Mouse (Mus musculus): ENCODE results near the gene Ralb.

The Ralb gene

DNA sequence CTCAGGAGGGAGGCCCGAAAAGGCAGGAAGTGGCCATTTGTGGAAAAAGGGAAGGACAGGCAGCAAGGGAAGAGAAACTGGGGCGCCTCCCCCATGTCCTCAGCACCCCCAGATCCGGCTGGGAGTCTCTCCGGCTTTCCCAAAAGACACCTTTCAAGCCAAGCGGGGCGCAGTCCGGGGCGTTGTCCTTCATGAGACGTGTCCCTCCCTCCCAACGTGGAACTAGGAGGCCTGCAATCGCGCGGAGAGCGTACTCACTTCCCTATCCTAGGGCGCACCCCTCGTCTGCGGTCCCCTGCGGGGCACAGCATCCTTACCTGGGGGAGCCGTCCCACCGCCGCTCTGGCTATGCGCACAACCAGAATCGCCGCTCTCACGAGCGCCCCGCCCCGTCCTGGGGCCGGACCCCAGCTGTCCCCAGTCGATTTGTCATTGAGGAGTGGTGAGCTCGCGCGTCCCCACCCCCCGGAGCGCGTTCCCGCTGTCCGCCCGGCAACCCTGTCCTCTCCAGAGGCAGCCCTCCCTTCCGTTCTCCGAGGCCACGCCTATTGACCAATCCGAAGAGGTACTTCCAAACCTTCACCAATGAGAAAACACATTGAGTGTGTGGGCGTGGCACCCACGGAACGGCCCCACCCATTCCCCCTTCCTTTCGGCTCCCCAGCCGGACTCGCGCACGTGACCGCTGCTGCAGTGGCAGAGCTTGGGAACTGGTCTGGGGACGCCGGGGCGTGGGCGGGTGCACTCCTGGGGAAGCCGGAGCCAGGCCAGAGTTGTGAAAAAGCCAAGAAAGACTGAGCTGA lies at the start of gene Ralb:
Gene Ralb, minus strand, starts transcription at position 535 of the 803 bp plus-strand sequence.
- DNase-seq, result peak; percentile 99

DNA sequence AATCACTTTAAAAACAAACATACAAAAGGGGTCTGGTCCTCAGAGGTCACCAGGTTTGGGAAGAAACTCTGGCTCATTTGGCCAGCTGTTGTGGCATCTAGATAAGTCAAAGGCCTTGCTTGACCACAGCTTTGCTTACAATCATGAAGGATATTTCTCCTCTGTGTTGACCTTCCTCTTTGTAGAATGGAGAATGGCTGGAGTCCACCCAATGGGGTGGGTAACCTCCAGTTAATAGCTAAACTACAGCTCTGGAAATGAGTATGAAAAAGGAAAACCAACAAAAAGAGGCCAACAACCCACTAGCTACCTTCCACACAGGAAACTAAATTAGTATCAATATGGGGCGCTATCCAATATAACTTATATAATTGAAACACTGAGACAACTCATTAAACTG lies 47.1 kb upstream of the Ralb start:
- DNase-seq, result no peak

DNA sequence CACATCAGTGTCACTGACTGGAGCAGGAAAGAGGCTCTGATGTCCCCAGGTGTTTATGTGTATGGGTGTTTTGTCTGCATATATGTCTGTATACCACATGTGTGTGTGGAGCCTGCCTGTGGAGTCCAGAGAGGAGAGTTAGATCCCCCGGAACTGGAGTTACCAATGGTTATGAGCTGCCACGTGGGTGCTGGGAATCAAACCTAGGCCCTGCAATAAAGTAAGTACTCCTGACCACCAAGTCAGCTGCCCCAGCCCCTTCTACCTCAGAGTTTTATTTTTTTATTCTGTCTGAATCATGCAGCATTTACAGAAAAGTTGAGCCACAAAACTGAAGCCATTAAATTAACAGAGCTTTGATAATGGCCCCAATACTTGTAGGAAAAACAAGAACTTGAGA lies 45.5 kb upstream of the Ralb start:
- DNase-seq, result no peak

DNA sequence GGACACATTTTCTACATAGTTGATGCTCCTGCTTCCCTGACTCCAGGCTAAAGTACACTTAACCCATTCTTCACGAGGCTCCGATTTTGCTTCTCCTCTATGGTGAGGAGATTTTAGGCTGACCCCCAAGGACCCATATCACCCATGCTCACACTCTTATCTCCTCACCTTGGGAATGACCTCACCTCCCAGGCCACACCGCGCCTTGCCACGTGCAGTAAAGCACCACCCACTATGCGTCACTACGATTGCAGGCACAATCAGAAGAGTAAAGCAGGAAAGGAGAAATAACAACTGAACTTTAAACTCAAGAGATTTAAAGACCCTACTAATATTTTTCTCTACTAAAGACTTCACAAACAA lies 44.7 kb upstream of the Ralb start:
- no peak for DNase-seq

DNA sequence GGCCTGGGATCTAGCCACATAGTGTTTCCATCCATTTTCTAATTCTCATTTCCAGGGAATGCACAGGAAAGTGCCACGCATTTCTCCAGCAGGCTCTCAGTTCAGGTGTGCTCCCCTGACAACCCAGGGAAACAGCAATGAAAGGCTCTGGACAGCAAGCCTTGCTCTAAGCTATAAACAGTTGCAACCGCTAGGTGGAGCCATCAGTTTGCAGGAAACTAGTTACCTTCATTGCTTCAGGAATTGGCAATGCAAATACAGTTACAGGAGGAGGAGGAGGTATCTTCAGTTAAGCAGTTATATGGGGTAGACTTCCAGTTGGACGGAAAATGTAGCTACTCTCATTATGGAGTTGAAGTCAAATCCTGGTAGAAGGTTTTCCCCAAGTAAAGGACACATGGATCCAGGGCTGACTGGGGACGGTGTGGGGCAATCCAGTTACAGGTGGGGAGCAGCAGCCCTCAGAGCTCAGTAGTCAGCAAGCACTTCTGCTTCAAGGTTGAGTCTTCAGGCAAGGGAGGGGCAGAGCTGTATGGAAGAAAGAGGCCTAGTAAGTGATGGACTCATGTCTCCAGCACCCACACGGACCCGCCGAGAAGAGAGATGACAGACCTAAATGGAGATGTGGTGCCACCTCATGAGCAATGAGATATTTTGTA lies 44.2 kb upstream of the Ralb start:
- peak; percentile 84 for DNase-seq

DNA sequence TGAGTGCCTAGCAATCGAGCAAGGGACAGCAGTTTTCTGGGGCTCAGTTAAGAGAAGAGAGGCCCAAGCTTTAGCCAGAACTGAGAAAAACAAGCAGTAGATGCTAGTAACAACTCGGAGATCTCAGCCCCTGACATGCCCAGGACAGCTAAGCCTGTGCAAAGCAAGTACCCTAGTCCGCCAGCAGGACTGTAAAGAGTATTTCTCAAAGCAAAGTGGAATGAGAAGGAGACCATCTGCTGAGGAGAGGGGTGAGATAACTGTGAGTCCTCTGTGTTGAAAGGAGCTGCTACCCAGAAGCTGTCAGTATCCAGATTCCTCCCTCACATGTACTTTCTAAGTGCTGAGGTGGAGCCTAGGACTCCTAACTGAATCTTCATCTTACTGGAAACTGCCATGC lies 41.9 kb upstream of the Ralb start:
- DNase-seq, result no peak

DNA sequence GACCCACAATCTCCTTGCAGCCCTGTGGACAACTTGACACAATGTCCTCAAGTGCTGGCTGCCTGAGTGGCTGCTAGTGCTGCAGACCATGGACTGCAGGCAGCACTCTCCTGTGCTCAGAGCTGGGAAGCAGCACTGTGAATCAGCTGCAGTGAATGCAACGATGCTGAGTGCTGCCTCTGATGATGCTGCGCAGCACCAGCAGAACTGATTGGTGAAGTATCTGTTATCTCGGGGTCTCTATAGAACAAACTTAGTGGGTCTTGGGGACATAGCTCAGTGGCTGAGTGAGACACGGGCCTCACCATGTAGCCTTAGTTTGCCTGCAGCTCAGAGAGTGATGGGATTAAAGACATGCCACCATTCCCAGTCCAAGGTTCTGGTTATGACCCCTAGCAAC lies 41.1 kb upstream of the Ralb start:
- DNase-seq, result no peak

DNA sequence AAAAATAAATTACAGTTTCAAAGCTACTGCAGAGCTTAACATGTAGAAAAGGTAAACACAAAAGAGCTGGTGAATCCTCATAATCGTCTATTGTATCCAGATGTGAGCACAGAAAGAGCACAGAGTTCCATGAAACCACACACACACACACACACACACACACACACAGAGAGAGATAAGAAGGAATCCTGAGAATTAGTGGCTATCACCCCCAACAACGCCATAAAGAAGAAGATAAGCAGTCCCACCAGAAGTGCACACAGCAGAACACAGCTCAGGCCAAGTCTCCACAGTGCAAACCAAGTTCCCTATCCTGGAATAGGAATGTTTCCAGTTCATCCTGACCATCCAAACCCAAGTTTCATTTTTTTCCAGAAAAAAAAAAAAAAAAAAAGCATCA lies 40.6 kb upstream of the Ralb start:
- no peak for DNase-seq

DNA sequence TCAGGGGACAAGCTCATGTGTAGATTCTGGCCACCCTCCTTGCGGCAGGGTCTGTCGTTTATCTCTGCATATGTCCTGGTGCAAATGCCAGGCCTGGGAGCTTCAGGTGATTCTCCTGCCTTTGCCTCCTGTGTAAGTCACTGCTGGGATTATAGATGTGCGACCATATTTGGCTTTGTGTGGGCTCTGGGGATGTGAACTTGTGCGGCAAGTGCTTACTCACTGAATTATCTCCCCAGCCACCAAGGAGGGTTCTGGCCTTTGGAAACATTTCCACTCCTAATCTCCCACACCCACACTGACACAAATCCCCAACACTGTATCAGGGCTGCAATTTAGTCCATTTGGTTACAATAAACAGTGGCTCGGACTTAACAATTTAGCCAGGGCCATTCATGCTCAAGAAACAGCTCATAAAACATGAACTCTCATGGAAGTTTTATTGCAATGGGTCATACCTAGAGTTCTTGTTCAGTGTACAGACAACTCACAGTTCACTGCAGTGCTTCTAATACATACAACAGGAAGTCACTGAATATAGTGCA lies 40.1 kb upstream of the Ralb start:
- DNase-seq, result no peak

DNA sequence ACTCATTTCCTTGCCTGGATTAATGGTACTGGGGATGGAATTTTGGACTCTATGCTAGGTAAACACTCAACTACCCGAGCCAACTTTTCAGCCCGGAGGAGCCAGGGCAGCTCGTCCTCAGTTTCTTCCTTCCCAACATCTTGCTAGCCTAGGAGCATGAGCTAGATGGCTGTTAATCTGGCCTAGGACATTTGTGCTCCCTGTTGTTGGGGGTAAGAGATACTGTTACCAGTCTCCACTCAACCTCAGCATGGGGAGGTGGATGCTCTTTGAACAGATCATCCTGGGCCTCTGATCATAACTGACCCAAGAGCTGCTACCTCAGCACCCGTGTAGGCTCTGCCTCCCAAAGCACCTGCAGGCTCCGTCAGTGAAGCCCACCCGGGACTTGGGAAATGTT lies 38.7 kb upstream of the Ralb start:
- DNase-seq, result no peak

DNA sequence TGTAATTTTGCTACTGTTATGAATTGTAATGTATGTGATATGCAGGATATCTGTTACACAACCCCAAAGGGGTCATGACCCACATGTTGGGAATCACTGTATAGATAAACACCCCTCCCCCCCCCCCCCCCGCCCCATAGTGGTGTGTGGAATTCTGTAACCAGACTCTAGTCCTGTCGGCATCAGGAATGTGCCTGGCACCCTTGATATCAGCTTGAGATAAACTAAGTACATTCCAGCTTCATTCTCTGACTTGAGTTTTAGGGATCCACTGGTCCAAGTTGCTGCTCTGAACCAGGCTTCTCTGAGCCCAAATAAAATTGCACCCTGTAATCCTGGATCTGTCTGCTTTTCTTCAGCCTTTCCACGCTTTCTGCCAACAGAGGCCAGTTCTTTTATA lies 37.0 kb upstream of the Ralb start:
- no peak for DNase-seq

DNA sequence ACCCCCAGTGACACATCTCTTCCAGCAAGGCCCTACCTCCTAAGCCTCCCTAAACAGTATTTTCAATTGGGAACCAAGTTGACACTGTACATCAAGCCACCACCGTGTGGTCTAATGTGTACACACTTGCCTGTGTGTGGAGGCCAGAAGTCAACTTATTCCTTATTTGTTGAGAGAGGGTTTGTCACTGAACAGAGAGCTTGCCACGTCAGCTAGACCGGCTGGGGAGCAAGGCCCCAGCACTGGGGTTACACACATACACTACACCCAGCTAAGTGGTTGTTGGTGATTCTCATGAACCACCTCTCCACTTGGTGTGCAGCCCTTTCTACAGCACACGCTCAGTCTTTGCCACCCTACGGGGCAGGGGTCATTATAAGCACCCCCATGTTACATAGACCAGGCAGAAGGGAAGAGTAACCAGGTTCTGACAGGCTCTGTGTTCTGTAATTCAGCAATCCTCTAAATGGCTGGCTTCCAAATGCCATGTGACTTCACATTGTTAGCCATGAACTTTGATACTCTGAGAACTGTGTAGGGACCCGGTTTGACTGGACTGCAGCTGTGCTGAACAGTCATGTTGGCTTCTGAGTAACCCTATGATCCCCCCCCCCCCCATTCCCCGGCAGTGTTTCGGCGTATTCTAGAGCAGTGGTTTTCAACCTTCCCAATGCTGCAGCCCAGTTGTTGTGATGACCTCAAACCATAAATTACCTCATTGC lies 36.4 kb upstream of the Ralb start:
- peak; percentile 72 for DNase-seq

DNA sequence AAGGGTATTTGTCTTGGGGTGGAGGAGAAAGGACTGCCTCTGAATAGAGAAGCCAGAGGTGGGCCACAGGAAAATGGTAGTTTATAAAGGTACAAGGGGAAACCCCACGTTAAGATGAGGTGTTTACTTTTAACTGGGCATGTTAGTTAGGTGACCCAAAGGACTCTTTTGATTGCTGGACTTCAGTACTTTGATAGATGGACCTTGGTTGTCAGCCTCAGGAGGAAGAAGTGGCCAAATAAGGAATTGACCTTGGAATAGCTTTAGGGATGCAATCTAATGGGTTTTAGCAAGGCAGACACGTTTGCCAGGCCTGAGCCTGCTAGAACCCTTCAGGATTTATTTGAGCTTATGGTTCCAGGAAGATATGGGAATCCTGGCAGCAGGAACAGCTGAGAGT lies 34.7 kb upstream of the Ralb start:
- no peak for DNase-seq

DNA sequence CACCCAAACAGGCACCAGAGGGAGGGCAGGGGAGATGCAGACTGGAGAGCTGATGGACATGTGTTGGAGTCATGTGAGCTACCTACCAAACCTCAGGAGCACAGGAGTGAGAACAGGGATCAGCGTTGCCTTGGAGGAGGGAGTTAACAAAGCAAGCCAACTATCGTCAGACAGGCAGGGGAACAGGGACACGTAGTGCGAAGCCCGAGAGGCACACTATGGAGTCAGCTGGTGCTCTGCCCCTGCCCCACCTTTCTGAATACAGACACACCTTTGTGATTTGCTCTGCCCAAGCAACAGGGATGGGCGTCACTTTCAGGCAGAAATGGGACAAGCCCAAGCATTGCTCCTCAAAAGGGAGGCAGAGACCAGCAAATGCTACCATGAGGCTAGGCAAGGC lies 33.1 kb upstream of the Ralb start:
- no peak for DNase-seq

DNA sequence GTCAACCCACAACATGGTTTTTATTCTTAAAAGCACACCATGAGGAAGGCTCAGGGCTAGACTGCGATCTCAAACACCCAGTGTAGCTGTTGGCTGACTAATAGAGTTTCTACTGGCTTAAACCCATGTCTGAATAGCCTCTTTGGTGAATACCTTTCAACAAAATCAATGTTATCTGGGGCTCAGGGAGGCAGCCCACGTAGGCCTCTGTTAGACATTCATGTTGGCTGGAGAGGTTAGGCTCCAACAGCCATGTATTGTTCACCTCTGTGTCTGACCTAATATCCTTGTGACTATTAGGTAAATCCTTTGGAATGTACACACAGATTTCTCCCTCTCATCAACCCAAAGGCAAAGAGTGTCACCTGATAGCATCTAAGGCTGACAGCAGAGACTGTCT lies 31.5 kb upstream of the Ralb start:
- DNase-seq, result no peak

DNA sequence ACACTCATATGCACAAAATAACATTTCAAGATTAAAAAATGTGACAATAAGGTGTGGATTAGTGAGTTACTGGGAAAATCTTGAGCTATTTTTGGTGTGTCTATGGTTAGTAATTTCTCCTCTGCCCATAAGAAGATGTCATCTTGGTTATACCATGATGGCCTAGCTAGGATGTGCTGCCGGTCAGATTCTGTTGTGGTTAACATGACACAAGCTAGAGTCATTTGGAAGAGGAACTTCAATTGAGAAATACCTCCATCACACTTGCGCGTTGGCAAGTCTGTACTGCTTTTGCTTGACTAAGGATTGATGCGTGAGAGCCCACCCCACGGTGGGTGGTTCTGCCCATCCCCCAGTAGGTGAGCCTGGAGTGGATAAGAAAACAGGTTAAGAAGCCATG lies 29.7 kb upstream of the Ralb start:
- no peak for DNase-seq

DNA sequence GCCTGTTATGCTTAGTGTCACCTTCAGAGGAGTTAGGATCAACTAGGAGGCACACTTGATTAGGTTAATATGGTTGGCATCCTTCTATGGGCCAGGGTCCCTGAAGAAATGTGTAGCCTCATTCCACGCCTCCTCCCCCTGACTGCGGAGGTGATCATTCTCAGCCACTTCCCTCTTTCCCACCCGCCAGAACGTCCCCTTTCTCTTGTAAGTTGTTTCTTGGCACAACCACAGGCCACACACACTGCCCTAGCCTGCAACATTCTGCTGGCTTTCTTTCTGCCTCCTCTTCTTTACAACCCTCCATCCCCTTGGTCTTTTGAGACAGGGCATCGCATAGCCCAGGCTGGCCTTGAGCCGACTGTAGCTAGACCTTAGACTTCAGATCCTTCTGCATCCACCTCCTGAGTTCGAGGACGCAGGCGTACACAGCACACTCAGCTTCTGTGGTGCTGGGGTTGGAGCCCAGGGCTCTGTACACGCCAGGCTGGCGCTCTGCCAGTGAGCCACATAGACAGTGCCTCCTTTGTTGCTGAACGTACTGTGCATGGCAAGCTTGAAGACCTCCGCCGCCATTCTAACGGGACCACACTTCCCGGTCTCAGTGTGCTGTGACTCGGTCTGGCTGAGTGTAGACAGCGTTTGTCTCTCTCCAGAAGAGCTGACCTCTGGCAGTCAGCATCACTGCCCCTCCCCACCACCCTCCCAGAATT lies 28.7 kb upstream of the Ralb start:
- DNase-seq, result no peak

DNA sequence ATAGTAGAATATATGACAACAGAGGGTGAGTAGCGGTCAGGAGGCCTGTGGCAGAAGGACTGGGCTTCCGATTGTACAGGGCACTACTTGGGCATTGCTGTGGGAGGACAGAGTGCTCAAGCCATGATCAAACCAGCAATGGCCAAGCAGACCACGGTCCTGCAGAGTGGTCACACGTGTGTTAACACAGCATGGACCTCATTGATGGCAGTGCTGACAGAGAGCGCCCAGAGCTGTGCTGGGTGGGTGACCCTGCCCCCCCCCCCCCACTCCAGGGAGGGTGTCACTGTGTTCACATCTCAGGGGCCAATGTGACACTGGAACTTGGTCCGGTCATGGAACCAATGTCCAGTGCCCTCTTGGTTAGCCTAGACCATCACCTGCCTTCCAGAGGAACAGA lies 27.6 kb upstream of the Ralb start:
- DNase-seq, result no peak

DNA sequence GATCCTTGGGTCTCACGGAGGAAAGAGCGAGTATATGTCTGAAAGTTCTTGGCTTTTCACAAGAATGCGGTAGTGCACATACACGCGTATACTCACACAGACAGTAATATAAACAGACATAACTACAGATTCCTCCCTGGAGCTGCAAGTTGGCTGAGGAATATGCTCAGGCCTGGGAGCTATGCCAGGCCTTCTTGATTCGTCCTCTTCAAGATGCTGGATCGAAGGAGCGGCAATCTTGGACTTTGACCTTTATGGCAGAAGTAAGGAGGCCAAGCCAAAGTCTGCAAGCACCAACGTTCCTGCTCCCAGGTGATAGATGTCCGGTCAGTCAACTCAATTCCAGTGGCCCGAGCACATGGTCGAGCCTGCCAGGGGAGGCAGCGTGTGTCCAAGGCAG lies 26.3 kb upstream of the Ralb start:
- DNase-seq, result peak; percentile 58

DNA sequence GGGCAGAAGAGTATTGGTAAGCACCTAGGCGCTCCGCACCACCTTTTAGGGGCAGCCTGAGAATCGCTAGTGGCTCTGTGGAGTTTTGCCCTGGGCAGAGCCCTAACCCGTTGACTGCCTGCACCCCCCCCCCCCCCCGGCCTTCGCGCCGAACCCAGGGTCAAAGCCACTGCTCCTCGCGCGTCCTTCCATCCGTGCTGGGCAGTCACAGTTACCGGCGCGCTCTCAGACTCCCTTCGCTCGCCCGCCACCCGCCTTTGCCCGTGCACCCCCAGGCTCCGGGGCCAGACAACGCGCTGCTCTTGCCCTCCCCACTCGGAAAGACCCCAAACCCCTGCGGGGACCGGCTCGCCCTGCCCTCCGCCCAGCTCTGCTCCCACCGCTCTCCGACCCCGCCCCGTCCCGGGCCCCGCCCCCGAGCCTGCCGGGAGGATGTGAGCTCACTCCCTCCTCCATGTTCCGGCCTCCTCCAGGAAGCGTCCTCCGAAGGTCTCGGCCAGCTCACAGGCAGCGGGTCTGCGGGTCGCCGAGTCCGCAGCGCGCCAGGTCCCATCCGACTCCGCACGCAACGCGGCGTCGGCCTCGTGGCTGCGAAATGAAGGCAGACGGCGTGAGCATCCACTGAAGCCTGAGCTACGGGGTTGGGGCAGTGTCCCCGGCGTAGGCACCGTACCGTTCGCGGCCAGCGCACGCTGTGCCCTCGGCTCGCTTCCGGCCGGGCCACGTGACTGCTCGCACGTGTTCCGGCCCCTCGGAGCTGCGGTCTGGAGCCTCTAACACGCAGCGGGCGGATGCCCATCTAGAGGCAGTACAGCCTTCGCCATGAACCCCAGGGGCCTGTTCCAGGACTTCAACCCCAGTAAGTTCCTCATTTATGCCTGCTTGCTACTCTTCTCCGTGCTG lies 21.3 kb upstream of the Ralb start, which contains the start of gene Tmem185b:
Gene Tmem185b, plus strand, starts transcription at position 472 of the 903 bp plus-strand sequence.
- peak; percentile 96 for DNase-seq

DNA sequence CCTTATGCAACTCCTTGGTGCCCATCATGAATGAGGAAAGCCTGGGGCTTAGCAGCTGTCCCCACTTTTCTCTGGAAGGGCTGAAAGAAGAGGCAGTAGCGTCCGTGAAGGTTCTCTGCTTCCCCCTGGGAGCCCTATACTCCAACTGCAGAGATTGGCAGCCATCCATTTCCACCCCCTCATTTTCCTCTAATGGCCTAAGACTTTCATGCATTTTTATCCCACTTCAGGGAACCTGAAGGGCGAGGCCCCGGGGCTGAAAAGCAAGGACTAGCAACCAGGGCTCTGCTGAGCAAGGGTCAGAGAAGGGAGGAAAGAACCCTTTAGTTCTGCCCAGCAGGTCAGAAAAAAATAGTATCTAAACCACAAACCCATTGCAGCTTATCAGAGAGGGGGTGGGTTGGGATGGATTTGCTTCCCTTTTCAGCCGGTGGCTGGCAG lies 20.4 kb upstream of the Ralb start:
- peak; percentile 45 for DNase-seq

DNA sequence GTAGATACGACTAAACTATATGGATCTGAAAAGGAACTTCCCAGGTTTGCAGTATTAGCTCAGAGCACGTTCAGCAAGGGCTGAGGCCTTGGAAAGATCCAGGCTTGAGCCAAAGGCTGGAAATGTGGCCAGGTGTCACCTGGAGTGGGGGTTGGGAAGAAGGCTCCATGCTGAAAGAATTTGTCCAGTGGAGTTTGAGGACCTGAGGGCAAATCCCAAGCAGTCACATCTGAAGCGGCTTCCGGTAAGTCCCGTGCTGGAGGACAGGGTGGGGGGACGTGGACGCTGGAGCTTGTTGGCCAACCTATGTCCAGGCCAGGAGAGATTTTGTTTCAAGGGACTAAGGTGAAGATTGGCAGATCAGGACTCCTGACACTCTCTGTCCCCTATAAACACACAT lies 19.2 kb upstream of the Ralb start:
- DNase-seq, result peak; percentile 38

Measured in kidney, adult 18-20 months (tissue).